Mouse (Mus musculus) E14TG2a.4 (cell line): Measurements from ENCODE around the gene Gm10134.

Experiments used
- CTCF ChIP-seq: conservative IDR thresholded peaks from 2 replicates; pipeline ENCODE4 v1.5.1; 2014; ENCODE audit warnings: low read length
- NANOG ChIP-seq: IDR thresholded peaks from 2 replicates; pipeline ENCODE4 v1.6.1; 2014; ENCODE audit warnings: borderline replicate concordance, low read length, mixed read lengths
- POU5F1 ChIP-seq: IDR thresholded peaks from 2 replicates; pipeline ENCODE4 v1.6.1; 2014; ENCODE audit warnings: low read length, borderline replicate concordance

DNA sequence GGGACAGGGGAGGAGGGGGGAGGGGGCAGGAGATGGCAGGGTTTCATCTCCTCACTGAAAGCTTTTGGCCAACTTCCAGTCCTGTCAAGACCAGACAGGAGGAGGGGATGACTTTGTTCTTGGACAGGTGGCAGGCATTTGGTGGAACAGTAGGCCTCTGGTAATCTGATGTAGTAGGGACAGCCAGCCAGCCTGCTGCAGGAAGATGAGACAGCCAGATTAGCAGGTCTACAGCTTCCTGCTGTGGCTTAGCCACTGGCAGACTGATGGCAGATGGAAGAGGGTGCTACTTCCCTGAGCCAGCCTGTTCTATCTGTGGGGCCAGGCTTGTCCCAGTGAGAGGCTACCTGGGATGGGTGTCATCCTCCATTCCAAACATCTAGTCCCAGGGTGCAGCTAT lies 40.1 kb downstream of the Gm10134 start:
- TF ChIP-seq CTCF (no peak), POU5F1 (no peak), NANOG (no peak)
